Mouse (Mus musculus) lung, embryonic 15.5 days (tissue): ENCODE data around the gene Dupd1. TPM values are rescaled to one million over a fixed set of nuclear protein-coding genes. Genes with fewer than 3 reads are reported as not detected.
"Not testable (repeated sequence)": the region's sequence is repeated elsewhere in the genome, so short reads cannot be mapped to it uniquely, and the experiment has no call there.

Experiments used
- ATAC-seq: fragments of 200-750 bp; cut with Nextera tagmentation; 2 replicates; pipeline ENCODE4 v1.8.0; 2017; ENCODE audit warnings: moderate number of reproducible peaks, borderline replicate concordance; ENCODE audit not compliant: low FRiP score, low TSS enrichment; ENCODE audit errors: extremely low read depth
- H3K27ac ChIP-seq: fragments of 300-500 bp; sonication (generic); 2 replicates; pipeline ENCODE4 v1.5.1; 2015; ENCODE audit warnings: moderate library complexity, mild to moderate bottlenecking, inconsistent platforms
- H3K27me3 ChIP-seq: fragments of 300-500 bp; sonication (generic); 2 replicates; pipeline ENCODE4 v1.6.1; 2015; ENCODE audit warnings: inconsistent platforms
- H3K36me3 ChIP-seq: fragments of 300-500 bp; sonication (generic); 2 replicates; pipeline ENCODE4 v1.6.1; 2015; ENCODE audit warnings: inconsistent platforms
- H3K4me1 ChIP-seq: fragments of 300-500 bp; sonication (generic); 2 replicates; pipeline ENCODE4 v1.6.1; 2015; ENCODE audit warnings: inconsistent platforms
- H3K4me2 ChIP-seq: fragments of 300-500 bp; sonication (generic); 2 replicates; pipeline ENCODE4 v1.6.1; 2015; ENCODE audit warnings: inconsistent platforms, mild to moderate bottlenecking, moderate library complexity
- H3K4me3 ChIP-seq: fragments of 300-500 bp; sonication (generic); 2 replicates; pipeline ENCODE4 v1.5.1; 2015; ENCODE audit warnings: mild to moderate bottlenecking, inconsistent platforms
- H3K9ac ChIP-seq: fragments of 300-500 bp; sonication (generic); 2 replicates; pipeline ENCODE4 v1.6.1; 2015; ENCODE audit warnings: inconsistent platforms
- H3K9me3 ChIP-seq: fragments of 300-500 bp; sonication (generic); 2 replicates; pipeline ENCODE4 v1.6.1; 2016; ENCODE audit warnings: inconsistent platforms
- WGBS: fragments of 180-500 bp; shearing (Covaris S2); methylation state at CpG from one replicate; pipeline ENCODE4 v1.1.7; 2015; 5-methylcytosine and 5-hydroxymethylcytosine counted together
- polyA plus RNA-seq: library from polyadenylated mRNA; unstranded; fragments of >200 nt; fragmentation: Nextera tagmentation; extraction: Ambion mirVana; gene quantifications from 2 replicates; pipeline ENCODE4 v1.2.1, GENCODE M21; 2015

Gene Dupd1
- polyA plus RNA-seq, 1 experiment from 2014 or later, result not detected

DNA sequence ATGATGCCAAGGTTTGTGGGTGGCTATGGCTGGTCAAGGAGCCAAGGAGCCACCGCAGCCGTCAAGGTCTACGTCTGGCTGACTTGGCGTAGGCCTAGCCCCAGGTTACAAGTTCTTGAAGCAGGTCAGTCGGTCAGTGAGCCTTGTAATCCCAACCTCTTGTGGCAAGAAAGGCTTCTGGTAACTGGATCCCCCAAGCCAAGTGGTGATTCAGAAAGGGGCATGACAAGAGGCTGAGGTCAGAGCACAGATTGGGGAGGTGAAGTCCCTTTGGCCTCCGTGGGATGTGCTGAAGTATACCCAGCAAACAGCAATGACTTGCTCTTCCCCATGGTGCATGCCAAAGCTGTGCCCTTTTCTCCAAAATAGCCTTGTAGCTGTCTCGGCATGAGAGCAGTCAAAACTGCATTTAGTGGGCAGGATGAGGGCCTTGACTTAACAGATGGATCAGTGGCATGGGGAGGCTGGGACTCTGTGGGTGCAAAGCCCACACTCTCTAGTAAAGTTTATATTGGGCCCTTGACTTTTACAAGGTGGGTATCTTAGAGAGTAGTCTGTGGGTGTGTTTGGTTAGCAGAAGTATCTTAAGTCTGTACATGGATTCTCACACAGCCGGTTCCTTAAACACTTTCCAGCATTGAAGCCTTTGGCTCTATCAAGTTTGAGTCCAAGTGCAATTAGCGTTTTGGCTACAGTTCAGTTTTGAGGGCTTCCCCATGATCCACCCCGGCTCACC is 28.8 kb downstream of the Dupd1 start:
- Histone ChIP-seq H3K9ac (no peak overlapping the region), H3K9me3 (no peaks in the 10 kb centered on the region), H3K27ac (no peak overlapping the region), H3K36me3 (no peaks in the 10 kb centered on the region), H3K4me1 (peaks cover 19% of the 10 kb centered on the region), H3K27me3 (peaks cover 19% of the 10 kb centered on the region; the same call in 1 of the 2 replicates), H3K4me2 (no peak overlapping the region), H3K4me3 (no peak overlapping the region)
- WGBS, result 81% methylated on average over 10 of the region's 10 CpGs
- no peak for ATAC-seq

DNA sequence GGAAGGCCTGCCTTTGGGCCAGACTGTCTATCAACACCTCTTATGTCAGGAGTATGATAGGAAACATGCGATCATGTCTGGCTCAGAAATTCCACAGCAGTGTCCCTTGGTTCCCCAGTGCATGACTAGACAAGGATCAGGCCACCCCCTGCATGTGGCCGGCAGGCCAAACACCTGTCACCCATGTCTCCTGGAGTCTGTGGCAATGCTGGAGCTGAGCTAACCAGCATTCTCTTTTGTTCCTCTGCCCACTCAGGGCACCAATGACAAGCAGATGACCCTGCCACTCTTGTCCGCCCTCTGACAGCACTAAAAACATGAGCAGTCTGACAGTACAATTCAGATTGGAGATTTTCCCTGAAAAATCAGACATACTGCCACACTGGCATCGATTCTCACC is 30.5 kb downstream of the Dupd1 start:
- H3K9ac ChIP-seq, result no peak overlapping the region
- WGBS, result 79% methylated on average over 4 of the region's 4 CpGs
- H3K4me3 ChIP-seq, result no peak overlapping the region
- H3K4me1 ChIP-seq, result peaks cover 29% of the 10 kb centered on the region
- ATAC-seq, result no peak
- no peak overlapping the region for H3K27ac ChIP-seq
- H3K36me3 ChIP-seq, result no peaks in the 10 kb centered on the region
- H3K9me3 ChIP-seq, result no peaks in the 10 kb centered on the region
- H3K4me2 ChIP-seq, result no peak overlapping the region
- peaks cover 19% of the 10 kb centered on the region; the same call in 1 of the 2 replicates for H3K27me3 ChIP-seq

DNA sequence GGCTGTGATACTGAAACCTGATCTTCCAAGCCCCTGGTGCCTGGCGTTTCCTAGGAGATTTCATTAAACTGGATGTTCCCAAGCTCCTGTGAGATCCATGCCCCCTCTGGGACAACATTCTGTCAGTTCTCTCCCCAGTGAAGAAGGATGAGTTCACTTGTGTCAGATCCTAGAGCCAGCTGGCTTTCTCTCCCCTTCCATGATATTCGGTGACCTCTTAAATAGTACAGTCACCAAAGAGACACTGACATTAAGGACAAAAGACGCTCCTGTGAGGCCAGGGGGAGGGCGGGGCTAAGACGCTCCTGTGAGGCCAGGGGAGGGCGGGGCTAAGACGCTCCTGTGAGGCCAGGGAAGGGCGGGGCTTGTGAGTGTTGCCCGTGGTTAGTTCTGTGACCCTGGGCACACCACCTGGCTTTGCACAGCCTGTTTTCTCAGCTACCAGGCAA is 31.7 kb downstream of the Dupd1 start:
- Histone ChIP-seq H3K27ac (no peak overlapping the region), H3K9ac (no peak overlapping the region), H3K36me3 (no peaks in the 10 kb centered on the region), H3K4me3 (peak overlapping the region; percentile 6; the same call in 1 of the 2 replicates), H3K9me3 (no peaks in the 10 kb centered on the region), H3K27me3 (peaks cover 17% of the 10 kb centered on the region; the same call in 1 of the 2 replicates), H3K4me2 (peak overlapping the region; percentile 46), H3K4me1 (peaks cover 29% of the 10 kb centered on the region)
- peak; percentile 50; the same call in 1 of the 2 replicates for ATAC-seq
- WGBS, result 0% methylated on average over 9 of the region's 9 CpGs

DNA sequence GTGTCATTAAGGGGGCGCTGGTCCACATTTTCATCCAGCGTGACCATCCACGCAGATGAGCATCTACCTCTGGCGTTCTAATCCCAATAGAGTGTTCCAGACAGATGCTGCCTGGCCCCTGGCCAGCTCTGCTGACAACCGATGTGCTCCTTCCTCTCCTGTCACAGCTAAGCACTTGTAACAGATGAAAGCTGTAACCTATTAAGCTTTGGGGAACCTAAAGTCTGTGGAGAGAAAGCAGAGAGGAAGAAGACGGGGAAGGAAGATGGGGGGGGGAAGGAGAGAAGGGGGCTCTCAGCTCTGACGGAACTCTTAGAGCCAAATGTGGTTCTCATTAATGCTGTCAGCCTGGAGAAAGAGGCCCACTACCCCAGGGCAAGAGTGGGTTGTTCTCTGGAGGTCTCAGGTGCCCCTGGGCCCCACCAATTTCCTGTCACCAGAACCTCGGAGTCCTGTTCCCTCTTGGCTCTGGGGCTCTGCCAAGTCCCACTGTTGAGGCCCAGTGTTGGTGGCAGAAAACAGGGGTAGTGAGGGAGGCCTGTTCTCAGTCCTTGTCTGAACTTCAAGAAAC is 34.7 kb downstream of the Dupd1 start:
- ATAC-seq, result no peak
- no peaks in the 10 kb centered on the region for H3K36me3 ChIP-seq
- H3K4me2 ChIP-seq, result no peak overlapping the region
- no peak overlapping the region; the same call in 1 of the 2 replicates for H3K27ac ChIP-seq
- no peaks in the 10 kb centered on the region for H3K27me3 ChIP-seq
- no peaks in the 10 kb centered on the region for H3K9me3 ChIP-seq
- peaks cover 17% of the 10 kb centered on the region; the same call in 1 of the 2 replicates for H3K4me1 ChIP-seq
- no peak overlapping the region for H3K4me3 ChIP-seq
- no peak overlapping the region for H3K9ac ChIP-seq
- WGBS, result 30% methylated on average over 8 of the region's 8 CpGs

DNA sequence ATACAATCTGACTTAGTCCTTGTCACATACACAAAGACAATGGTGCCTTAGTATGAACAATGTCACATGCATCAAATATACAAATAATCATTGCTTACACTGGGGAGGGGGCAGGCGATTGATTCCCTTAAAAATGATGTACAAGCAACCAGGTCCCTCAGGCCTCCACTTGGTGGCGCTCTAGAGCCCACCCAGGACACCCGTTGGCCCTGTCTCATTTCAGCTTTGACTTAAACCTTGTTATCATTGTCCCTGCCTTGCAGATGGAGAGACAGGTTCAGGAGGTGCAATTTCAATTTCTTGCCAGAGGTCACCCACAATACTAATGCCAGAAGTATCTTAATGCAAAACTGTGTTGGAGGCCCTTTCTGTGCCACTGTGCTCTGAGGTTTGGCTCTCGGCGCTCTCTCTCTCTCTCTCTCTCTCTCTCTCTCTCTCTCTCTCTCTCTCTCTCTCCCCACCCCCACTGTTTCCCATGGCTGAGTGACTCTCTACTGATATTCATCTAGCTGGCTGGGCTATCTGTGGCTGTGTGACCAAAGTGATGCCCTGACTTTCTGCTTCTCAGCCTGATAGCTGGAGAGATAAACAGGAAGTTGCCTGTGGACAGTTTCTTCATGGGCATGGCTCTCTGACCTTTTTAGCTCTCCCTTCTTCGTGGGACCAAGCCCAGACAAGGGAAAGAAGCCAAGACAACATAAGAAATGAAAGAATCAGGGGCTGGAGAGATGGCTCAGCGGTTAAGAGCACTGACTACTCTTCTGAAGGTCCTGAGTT is 35.7 kb downstream of the Dupd1 start:
- H3K9ac ChIP-seq, result no peak overlapping the region
- H3K4me2 ChIP-seq, result no peak overlapping the region
- peaks cover 22% of the 10 kb centered on the region; the same call in 1 of the 2 replicates for H3K4me1 ChIP-seq
- no peak overlapping the region for H3K27ac ChIP-seq
- no peak; the same call in 1 of the 2 replicates for ATAC-seq
- H3K9me3 ChIP-seq, result no peaks in the 10 kb centered on the region
- WGBS, result 41% methylated on average over 7 of the region's 7 CpGs
- H3K4me3 ChIP-seq, result no peak overlapping the region
- no peaks in the 10 kb centered on the region for H3K36me3 ChIP-seq
- H3K27me3 ChIP-seq, result no peaks in the 10 kb centered on the region

DNA sequence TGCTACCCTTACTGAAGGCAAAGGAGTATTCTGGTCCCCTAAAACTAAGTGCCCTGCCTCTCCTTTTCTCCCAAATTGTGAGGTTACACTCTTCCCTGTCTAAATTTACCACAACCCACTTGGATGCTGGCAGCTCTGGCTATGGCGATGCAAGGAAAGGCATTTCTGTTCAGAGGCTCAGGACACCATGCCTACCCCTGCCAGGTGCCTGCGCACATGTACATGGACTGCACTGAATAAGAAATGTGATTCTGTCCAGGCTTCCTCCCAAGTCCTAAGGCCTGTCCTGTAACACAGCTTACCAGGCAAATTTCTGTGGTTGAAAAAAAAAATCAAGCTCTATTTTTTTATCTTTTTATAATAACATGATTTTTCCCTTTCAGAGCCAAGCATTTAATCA is 38.2 kb downstream of the Dupd1 start:
- WGBS, result 76% methylated on average over 2 of the region's 2 CpGs
- ATAC-seq, result no peak
- no peaks in the 10 kb centered on the region for H3K36me3 ChIP-seq
- H3K4me1 ChIP-seq, result peaks cover 16% of the 10 kb centered on the region; the same call in 1 of the 2 replicates
- H3K9me3 ChIP-seq, result no peaks in the 10 kb centered on the region
- H3K4me2 ChIP-seq, result no peak overlapping the region
- H3K4me3 ChIP-seq, result no peak overlapping the region
- H3K27ac ChIP-seq, result no peak overlapping the region
- no peaks in the 10 kb centered on the region for H3K27me3 ChIP-seq
- no peak overlapping the region for H3K9ac ChIP-seq

DNA sequence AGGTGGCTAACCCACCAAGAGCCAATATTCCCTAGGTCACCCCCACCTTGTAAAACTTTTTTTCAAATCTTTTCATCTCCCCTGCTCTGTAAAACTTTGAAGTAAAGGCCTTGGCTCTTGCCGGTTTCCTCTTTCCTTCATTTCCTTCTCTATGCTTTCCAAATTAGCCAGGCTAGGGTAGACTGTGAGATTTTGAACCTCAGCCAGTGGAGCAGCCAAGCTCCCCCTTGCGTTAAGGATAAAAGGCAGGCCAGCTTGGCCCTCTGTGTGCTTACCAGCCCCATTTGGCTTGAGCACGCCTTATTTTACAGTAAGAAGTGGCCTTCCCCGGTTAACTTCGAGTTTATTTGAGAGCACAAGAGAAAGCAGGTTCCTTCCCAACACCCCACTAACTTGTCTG is 39.9 kb downstream of the Dupd1 start:
- Histone ChIP-seq H3K27me3 (no peaks in the 10 kb centered on the region), H3K4me1 (peaks cover 16% of the 10 kb centered on the region), H3K4me3 (no peak overlapping the region), H3K27ac (no peak overlapping the region), H3K36me3 (peaks cover 7% of the 10 kb centered on the region; the same call in 1 of the 2 replicates), H3K4me2 (no peak overlapping the region), H3K9me3 (no peaks in the 10 kb centered on the region), H3K9ac (no peak overlapping the region)
- 51% methylated on average over 5 of the region's 5 CpGs for WGBS
- no peak for ATAC-seq

DNA sequence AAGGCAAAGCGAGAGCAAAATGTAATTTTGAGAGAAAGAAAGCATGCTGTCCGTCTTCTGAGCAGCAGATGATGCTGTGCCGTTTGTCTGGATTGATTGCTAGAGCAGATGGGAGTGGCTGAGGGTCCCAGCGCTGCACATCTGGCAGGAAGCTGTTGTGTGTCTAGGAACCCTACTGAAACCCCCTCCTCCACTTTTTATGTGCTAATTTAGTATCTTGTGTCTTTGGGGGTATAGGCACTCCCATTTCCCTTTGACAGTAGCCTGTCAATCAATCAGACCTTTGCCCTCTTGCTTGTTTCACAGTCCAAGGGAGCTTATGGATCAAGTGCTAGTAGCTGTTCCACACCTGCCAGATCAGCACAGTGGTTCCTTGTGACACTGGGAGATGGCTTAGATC is 41.3 kb downstream of the Dupd1 start:
- no peaks in the 10 kb centered on the region for H3K27me3 ChIP-seq
- H3K9me3 ChIP-seq, result no peaks in the 10 kb centered on the region
- H3K36me3 ChIP-seq, result peaks cover 17% of the 10 kb centered on the region; the same call in 1 of the 2 replicates
- no peak overlapping the region for H3K4me2 ChIP-seq
- H3K9ac ChIP-seq, result no peak overlapping the region
- 69% methylated on average over 4 of the region's 4 CpGs for WGBS
- H3K27ac ChIP-seq, result no peak overlapping the region
- no peak overlapping the region for H3K4me3 ChIP-seq
- H3K4me1 ChIP-seq, result peaks cover 23% of the 10 kb centered on the region
- ATAC-seq, result no peak

DNA sequence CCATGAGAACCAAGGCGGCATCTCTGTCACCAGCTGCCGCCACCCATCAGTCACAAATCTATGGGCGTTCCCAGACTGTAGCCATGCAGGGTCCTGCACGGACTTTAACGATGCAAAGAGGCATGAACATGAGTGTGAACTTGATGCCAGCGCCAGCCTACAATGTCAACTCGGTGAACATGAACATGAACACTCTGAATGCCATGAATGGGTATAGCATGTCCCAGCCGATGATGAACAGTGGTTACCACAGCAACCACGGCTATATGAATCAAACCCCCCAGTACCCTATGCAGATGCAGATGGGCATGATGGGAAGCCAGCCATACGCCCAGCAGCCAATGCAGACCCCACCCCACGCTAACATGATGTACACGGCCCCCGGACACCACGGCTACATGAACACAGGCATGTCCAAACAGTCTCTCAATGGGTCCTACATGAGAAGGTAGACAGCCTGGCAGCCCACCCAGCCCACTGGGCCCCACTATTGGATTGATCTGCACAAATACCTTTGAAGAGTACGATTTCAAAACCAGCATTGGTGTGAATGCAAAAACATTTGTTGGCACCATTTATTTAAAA is 43.9 kb downstream of the Dupd1 start:
- not testable (repeated sequence) for H3K9ac ChIP-seq, H3K27ac ChIP-seq, H3K27me3 ChIP-seq, H3K9me3 ChIP-seq, H3K4me2 ChIP-seq, H3K4me3 ChIP-seq, ATAC-seq
- peaks cover 19% of the 10 kb centered on the region; the same call in 1 of the 2 replicates for H3K36me3 ChIP-seq
- H3K4me1 ChIP-seq, result peaks cover 23% of the 10 kb centered on the region
- WGBS, result 91% methylated on average over 15 of the region's 15 CpGs

DNA sequence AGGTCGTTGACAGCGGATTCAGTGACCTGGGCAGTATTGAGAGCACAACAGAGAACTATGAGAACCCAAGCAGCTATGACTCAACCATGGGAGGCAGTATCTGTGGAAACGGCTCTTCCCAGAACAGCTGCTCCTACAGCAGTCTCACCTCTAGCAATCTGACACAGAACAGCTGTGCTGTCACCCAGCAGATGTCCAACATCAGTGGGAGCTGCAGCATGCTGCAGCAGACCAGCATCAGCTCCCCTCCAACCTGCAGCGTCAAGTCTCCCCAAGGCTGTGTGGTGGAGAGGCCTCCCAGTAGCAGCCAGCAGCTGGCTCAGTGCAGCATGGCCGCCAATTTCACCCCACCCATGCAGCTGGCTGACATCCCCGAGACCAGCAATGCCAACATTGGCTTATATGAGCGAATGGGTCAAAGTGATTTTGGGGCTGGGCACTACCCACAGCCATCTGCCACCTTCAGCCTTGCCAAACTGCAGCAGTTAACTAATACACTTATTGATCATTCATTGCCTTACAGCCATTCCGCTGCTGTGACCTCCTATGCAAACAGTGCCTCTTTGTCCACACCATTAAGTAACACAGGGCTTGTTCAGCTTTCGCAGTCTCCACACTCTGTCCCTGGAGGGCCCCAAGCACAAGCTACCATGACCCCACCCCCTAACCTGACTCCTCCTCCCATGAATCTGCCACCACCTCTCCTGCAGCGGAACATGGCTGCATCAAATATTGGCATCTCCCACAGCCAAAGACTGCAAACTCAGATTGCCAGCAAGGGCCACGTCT is 44.5 kb downstream of the Dupd1 start:
- no peak overlapping the region for H3K4me2 ChIP-seq
- H3K4me1 ChIP-seq, result peaks cover 23% of the 10 kb centered on the region
- no peaks in the 10 kb centered on the region for H3K27me3 ChIP-seq
- H3K9ac ChIP-seq, result no peak overlapping the region
- WGBS, result 46% methylated on average over 11 of the region's 11 CpGs
- no peak overlapping the region for H3K4me3 ChIP-seq
- peak; percentile 94 for ATAC-seq
- H3K36me3 ChIP-seq, result peaks cover 20% of the 10 kb centered on the region; the same call in 1 of the 2 replicates
- H3K9me3 ChIP-seq, result no peaks in the 10 kb centered on the region
- peak overlapping the region; percentile 32; the same call in 1 of the 2 replicates for H3K27ac ChIP-seq

DNA sequence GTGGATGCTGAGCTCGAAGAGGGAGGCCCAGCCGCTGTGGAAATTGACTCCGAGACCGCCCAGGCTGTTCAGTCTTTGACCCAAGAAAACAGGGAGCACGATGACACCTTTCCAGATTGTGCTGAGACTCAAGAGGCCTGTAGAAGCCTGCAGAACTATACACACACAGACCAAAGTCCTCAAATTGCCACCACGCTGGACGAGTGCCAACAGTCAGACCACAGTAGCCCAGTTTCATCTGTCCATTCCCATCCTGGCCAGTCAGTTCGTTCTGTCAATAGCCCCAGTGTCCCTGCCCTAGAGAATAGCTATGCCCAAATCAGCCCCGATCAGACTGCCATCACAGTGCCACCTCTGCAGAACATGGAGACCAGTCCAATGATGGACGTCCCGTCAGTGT is 45.2 kb downstream of the Dupd1 start:
- peak overlapping the region; percentile 32 for H3K27ac ChIP-seq
- H3K36me3 ChIP-seq, result peaks cover 26% of the 10 kb centered on the region
- H3K4me2 ChIP-seq, result no peak overlapping the region
- no peak overlapping the region for H3K9ac ChIP-seq
- H3K4me1 ChIP-seq, result peaks cover 19% of the 10 kb centered on the region
- WGBS, result 51% methylated on average over 11 of the region's 11 CpGs
- H3K4me3 ChIP-seq, result no peak overlapping the region
- ATAC-seq, result peak; percentile 69
- no peaks in the 10 kb centered on the region for H3K9me3 ChIP-seq
- no peaks in the 10 kb centered on the region for H3K27me3 ChIP-seq
